Mouse (Mus musculus) cortical plate, adult 2 months (tissue): ENCODE measurements around the gene Fbn1. TPM values are rescaled to one million over a fixed set of nuclear protein-coding genes. Genes with fewer than 3 reads are reported as not detected.

ENCODE experiments used
- H3K27ac ChIP-seq: fragments of 200-500 bp; 2 replicates; pipeline ENCODE4 v1.5.1; 2012; ENCODE audit warnings: low read length, control low read depth, inconsistent platforms; ENCODE audit not compliant: insufficient read depth
- H3K4me1 ChIP-seq: fragments of 200-500 bp; 2 replicates; pipeline ENCODE4 v1.6.1; 2011; ENCODE audit warnings: low read length; ENCODE audit not compliant: control insufficient read depth, insufficient read depth
- H3K4me3 ChIP-seq: fragments of 200-500 bp; 2 replicates; pipeline ENCODE4 v1.5.1; 2011; ENCODE audit warnings: mild to moderate bottlenecking, low read length, control low read depth; ENCODE audit not compliant: insufficient read depth
- CTCF ChIP-seq: fragments of 200-500 bp; IDR thresholded peaks from 2 replicates; pipeline ENCODE4 v1.5.1; 2011; ENCODE audit warnings: mild to moderate bottlenecking, control low read depth, low read length; ENCODE audit not compliant: insufficient read depth; ENCODE audit errors: extremely low read depth
- POLR2A ChIP-seq: fragments of 200-500 bp; IDR thresholded peaks from 2 replicates; pipeline ENCODE4 v1.6.1; 2011; ENCODE audit warnings: mild to moderate bottlenecking, low read length, control low read depth; ENCODE audit not compliant: insufficient read depth; ENCODE audit errors: extremely low read depth
- polyA plus RNA-seq: library from polyadenylated mRNA; depleted of rRNA; stranded (reverse); fragments of >200 nt; gene quantifications from 2 replicates; pipeline ENCODE4 v1.2.3, GENCODE M21; 2012; rRNA removed

Gene Fbn1
- polyA plus RNA-seq, 1 experiment: 1.5 TPM

DNA sequence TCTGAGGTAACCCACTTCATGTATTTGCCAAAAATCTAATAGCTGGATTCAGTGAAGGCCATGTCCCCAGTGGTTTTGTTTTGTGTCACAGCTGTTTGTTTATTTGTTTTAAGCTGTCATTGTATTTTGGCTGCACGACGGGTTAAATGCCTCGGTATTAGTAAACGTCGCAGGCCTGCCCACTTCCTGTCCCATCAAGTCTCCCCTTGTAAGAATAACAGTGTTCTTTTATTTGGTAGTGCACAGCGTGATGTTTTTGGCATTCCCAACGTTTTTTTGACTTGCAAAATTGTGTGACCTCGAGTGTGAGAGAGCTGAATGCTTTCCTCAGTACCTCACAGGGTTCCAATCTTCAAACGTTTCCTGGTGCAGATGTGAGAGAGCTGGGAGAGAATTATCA is 244.0 kb downstream of the Fbn1 start:
- TF ChIP-seq CTCF (no peak), POLR2A (no peak)
- Histone ChIP-seq H3K27ac (no peak overlapping the region), H3K4me1 (no peaks in the 10 kb centered on the region), H3K4me3 (no peak overlapping the region)

DNA sequence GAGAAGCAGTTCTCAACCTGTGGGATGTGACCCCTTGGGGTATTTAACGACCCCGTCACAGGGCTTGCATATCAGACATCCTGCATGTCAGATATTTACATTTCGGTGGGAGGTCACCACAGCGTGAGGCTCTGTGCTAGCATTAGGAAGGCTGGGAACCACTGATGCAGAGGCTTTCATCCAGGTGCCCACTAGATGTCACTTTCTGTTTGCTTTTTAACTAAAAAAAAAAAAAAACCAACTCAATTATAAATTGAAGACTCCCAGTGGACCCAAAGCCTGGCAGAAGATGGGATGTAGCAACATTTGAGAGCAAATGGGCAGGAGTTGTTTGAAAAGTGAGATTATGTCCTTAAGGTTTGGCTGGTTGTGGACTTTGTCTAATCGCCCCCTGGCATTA is 244.7 kb downstream of the Fbn1 start:
- H3K4me3 ChIP-seq: no peak overlapping the region
- TF ChIP-seq CTCF (peak; percentile 50), POLR2A (no peak)
- no peak overlapping the region for H3K27ac ChIP-seq
- H3K4me1 ChIP-seq: no peaks in the 10 kb centered on the region

DNA sequence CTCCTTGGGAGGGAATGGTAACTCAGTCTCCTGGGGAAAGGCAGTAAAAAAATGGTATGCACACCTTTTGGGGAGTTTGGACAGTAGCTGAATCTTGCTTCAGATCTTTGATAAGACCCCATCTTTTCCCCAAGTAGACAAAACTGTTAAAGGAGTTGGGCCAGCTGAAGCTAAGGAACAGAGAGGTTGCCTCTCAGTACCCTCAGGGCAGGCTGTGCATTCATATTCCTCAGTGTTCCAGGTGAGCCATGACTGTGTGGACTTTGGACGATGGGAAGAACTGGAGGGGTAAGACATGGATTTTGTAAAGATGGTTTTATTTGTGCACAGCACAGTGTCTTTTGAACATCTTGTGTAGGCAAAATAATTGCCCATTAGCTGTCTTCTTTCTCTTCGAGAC is 247.5 kb downstream of the Fbn1 start:
- H3K27ac ChIP-seq: no peak overlapping the region
- TF ChIP-seq POLR2A (no peak), CTCF (no peak)
- no peaks in the 10 kb centered on the region for H3K4me1 ChIP-seq
- H3K4me3 ChIP-seq: no peak overlapping the region

DNA sequence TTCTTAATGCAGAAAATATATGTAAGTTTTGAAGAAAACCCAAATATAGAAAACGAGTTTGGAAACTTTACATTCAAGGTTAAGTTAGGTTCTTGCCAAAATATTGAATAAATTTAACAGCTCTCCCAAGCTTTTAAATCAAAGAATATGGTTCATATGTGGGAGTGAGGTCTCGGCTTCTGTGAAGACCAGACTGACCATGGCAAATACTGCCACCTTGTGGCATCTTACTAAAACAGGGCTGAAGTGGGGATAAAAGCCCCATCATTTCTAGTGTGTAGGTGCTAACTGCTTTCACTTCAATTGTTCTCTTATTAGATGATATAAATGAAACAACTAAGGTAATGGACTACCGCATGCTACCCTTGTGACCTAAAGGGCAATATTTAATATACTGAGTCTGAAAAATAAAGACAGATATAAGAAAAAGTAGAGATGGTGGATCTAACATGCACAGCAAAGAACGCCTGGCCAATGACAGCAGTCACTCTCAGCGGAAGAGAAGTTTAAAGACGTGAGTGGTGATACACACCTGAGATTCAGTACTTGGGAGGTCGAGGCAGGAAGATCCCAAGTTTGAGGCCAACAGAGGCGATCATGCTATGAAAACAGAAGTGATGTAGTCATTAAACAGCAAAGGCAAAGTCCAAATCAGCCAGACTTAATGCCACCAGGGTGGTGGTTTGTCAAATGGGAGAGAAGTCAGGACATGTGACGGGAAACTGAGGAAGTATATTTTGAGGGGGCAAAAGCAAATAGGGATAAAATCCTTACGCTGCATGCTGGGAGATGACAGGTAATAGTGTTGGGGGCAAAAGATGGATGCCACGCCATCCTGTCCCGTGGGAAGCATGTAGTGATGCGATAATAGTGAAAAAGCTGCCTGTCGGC is 248.3 kb downstream of the Fbn1 start:
- Histone ChIP-seq H3K4me3 (no peak overlapping the region), H3K4me1 (no peaks in the 10 kb centered on the region), H3K27ac (no peak overlapping the region)
- TF ChIP-seq POLR2A: no peak
- peak; percentile 52; the same call in 1 of the 2 replicates for TF ChIP-seq CTCF

DNA sequence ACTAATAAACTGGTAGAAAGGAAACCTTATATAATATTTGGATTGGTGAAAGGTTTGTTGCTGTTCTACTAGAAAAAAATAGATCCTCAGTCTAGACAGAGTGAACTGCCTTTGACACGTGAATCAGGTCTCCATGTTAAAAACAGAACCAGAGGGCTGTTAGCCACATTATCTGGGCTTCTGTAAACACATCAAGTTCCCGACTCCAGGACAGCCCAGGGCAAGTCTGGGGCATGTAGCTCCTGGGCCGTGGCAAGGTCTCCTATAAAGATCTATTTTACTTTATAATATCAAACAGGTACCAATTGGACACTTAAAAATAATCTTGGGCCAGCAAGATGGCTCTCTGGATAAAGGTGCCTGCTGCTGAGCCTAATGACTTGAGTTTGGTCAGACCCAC is 251.9 kb downstream of the Fbn1 start:
- Histone ChIP-seq H3K27ac (no peak overlapping the region), H3K4me3 (no peak overlapping the region), H3K4me1 (no peaks in the 10 kb centered on the region)
- TF ChIP-seq CTCF (no peak), POLR2A (no peak)

DNA sequence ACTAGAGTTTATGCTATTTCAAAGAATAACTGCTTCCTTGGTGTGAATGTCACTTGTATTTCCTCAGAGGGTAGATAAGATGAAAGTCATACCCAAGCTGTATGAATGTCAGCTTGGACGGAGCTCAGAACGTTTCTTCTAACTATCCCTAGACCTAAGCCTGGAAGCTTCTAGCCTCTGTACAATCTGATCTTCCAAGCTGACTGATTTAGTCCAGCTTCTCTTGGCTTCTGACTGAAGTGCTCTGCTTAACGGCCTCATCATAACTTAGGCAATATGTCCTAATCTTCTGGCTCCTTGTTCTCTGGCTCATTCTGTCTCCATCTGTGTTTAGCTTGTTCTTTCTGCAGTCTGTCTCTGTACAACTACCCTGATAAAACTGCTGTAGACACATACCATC is 253.2 kb downstream of the Fbn1 start:
- no peaks in the 10 kb centered on the region for H3K4me1 ChIP-seq
- TF ChIP-seq CTCF: no peak
- no peak for TF ChIP-seq POLR2A
- no peak overlapping the region for H3K4me3 ChIP-seq
- H3K27ac ChIP-seq: no peak overlapping the region

DNA sequence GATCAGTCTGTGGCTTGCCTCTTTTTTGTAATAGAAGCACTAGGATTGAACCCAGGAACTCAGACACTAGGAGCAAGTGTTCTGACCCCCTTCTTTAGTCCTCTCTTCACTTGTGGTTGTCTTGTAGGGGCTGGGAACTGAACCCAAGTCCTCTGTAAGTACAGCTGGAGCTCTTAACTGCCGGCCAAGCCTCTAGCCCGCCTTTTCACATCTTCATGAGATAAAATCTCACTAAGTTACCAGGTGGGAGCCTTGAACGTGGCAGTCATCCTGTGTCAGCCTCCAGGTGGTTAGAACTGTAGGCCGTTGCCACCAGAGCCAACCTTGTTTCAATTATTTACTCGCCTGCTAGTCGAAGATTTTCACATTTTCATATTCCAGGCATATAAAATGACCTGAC is 254.1 kb downstream of the Fbn1 start:
- no peaks in the 10 kb centered on the region for H3K4me1 ChIP-seq
- H3K4me3 ChIP-seq: no peak overlapping the region
- no peak for TF ChIP-seq POLR2A
- TF ChIP-seq CTCF: no peak
- no peak overlapping the region for H3K27ac ChIP-seq

DNA sequence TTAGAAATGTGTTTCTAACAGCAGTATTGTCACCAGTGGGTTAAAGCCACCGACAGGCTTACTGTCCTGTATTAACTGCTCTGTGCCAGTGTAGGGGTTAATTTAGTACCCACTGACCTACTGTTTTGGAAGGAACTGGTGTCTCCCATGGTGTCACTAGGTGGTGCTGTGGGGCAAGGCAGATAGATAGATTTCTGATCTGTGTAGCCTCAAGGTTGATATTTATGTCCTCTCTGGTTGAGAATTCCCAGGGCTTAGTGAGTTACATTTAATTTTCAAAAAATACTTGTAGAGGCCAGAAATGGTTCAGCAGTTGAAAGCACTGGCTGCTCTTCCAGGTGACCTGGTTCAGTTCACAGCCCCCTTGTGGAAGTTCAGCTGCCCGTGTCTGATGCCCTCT is 255.5 kb downstream of the Fbn1 start:
- no peaks in the 10 kb centered on the region; the same call in 1 of the 2 replicates for H3K4me1 ChIP-seq
- no peak overlapping the region for H3K4me3 ChIP-seq
- H3K27ac ChIP-seq: no peak overlapping the region
- peak; percentile 74 for TF ChIP-seq CTCF
- no peak for TF ChIP-seq POLR2A

DNA sequence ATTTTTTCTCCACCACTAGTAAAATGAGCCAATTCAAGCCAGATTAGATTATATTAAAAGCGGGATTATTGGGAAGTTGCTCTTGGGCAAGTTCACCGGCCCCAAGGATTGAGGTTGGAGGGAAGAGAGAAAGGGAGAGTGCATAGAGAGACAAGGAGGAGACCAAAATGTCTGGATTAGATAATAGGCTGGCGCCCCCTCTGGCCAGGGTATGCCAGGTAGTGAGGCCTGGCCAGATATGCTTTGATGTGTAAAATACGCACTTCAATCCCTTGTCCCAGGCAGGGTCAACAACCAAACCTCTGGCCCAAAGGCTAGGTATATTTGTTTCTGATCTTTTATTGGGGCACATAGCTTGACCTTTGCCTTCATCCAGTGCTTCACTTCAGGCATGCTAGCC is 256.0 kb downstream of the Fbn1 start:
- Histone ChIP-seq H3K4me3 (no peak overlapping the region), H3K4me1 (no peaks in the 10 kb centered on the region; the same call in 1 of the 2 replicates), H3K27ac (no peak overlapping the region)
- TF ChIP-seq CTCF (no peak), POLR2A (no peak)

Other genes with a start within 250 kb of the Fbn1 start
- 0.06 and 0.11 TPM in 2 replicates for gene Gm9913, start 2.9 kb downstream of the Fbn1 start, polyA plus RNA-seq
- gene Cep152, start 117.1 kb upstream of the Fbn1 start, polyA plus RNA-seq: 2.0 TPM in 2 replicates
- 177 and 189 TPM in 2 replicates for gene Eid1, start 165.1 kb upstream of the Fbn1 start, polyA plus RNA-seq
- gene Shc4, start 216.2 kb upstream of the Fbn1 start, polyA plus RNA-seq: 3.5 and 3.7 TPM in 2 replicates